Mouse (Mus musculus): ENCODE measurements around the gene Cfh.

GRCm38 (mm10) chr1:140225221-140225620 lies 41.7 kb upstream of the Cfh start:
- TF ChIP-seq CTCF (IDR thresholded peaks at IDR 0.05) (no peak), EP300 (IDR thresholded peaks at IDR 0.05) (no peak)

All from lung, postnatal 0 days (tissue).